Mouse (Mus musculus): ENCODE results near the gene Prdm2.

The Prdm2 gene

DNA sequence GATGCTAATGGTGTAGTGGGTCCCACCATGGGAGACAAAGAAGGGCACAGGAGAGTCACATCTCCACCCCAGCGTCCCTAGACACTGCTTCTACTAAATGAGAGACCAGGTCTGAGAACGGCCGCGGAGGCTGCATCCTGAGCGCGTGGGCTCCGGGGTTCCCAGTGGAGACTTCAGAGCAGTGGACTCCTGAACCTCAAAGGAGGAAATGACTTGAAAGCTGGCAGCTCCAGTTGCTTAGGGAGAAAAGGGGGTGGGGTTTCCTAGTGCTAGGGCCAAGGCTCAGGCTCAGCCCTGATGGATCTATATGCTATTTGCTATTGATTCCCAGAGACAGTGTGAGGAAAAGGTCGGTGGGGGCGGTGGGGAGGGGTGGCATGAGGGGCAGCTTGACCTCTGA, 104.2 kb downstream of the Prdm2 start:
- DNase-seq (ENCODE audit: low read depth in 2 of 2, low spot score in 2 of 2), result no peak

DNA sequence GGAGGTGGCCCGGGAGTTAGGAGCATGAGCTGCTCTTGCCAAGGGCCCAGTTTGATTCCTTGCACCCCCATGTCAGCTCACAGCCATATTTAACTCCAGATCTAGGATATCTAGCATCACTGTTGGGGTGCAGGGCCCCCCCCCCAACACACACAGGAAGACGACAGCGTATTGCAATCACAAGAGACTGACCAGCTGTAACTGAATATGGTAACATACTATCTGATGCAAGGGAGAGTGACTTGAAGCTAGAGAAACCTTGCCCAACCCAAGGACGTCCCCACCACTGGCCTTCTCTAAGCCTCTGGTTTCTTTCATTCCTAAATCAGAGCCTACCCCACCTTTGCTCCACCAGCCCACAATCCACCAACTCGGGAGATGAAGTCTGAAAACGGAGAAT, 105.8 kb downstream of the Prdm2 start:
- no peak for DNase-seq (ENCODE audit: low read depth in 2 of 2, low spot score in 2 of 2)

DNA sequence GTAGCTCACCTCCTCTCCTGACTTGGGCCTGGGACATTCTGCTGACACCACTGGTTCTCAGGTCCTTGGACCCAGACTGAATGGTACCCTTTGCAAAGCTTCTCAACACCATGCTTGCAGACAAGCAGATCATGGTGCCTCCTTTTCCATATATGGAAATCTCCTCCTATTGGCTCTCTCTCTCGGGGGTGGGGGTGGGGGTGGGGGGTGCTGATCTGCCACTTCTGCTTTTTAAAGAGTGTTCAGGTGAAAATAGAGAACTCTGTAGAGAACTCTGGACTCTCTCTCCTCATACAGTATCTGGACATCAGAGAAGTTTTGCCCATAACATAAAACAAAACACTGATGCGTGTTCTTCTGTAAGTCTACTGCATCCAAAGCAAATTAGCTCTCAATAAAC, 106.2 kb downstream of the Prdm2 start:
- DNase-seq (ENCODE audit: low read depth in 2 of 2, low spot score in 2 of 2), result no peak

DNA sequence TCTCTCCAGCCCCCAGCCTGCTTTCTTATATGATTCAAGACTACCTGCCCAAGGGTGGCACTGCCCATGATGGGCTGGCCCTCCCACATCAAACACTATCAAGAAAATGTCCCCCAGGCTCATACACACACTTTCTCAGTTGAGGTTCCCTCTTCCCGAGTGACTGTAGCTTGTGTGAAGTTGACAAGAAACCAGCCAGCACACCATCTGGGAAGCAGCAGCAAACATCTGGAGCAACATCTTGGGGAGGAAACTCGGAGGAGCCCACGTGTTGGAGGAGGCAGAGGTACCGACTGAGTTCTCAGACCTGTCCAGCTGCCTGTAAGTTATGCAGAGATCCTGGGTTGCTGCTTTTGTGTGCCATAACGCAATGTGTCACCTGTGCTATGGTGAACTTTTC, 108.1 kb downstream of the Prdm2 start:
- no peak for DNase-seq (ENCODE audit: low read depth in 2 of 2, low spot score in 2 of 2)

DNA sequence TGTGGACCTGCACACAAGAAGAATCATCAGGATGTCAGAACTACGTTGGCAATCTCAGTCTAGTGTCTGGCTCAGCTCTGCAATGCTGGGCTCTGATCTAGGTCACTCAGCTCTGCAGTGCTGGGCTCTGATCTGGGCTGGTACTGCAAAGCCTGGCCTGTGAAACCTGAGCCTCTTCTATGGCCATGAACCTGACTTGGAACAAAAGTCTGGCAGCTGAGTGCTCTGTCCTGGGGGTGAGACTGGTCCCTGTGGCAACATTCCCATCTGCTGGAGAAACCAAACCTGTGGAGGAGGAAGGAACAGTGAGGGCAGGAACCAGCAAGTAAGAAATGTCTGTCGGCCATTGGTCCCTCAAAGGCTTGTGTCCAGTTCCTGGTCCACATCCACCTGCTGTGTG, 109.0 kb downstream of the Prdm2 start:
- DNase-seq (ENCODE audit: low read depth in 2 of 2, low spot score in 2 of 2), result no peak

DNA sequence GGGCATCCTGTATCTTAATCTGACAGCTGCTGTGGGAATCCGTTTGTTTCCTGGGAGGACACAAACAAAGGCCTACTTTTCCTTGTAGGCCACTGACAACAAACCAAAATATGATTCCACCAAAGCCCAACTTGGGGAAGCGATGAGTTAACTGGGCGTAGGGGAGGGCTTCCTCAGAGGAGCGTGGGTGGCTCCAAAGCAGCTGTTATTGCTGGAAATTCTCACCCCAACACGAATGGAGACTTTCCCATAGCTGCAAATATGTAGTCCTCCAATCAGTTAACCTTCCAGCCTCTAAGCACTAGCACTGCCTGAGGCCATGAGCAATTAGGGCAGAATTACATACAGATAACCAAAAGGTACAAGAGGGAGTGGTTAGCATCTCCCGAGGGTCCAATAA, 112.6 kb downstream of the Prdm2 start:
- no peak for DNase-seq (ENCODE audit: low read depth in 2 of 2, low spot score in 2 of 2)

DNA sequence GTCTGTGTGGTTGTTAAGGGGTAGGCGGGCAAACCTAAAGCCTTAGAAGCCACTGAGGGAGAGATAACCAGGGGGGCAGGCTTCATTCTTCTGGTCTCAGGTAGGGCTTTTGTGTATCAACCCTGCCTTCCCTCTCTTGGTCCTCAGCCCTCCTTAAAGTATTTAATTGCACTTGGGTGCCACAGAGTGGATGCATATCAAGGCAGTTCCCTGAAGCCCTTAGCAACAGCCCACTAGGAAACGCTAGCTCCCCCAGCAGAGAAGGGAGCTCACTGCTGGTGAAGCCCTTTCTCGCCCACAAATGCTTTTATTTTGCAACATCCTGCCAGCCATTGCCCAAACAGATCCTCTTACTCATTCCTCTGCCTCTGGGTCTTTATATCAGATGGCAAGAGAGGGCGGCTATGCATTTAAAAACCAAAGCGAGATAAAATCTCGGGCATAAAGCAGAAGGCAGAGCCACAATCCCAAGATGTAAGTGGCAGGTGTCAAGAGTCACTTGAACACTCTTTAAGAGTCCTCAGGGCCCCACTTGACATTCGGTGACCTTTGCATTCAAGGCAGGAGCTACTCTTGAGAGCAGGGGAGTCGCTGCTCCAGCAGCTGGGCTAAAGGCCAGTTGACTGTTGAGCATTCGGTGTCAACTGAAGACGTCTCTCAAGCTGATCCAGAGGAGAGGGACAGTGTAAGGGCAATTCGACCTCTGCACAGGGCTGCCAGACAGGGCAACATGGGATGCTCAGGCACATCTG, 113.3 kb downstream of the Prdm2 start:
- DNase-seq (ENCODE audit: low read depth in 2 of 2, low spot score in 2 of 2), result no peak

DNA sequence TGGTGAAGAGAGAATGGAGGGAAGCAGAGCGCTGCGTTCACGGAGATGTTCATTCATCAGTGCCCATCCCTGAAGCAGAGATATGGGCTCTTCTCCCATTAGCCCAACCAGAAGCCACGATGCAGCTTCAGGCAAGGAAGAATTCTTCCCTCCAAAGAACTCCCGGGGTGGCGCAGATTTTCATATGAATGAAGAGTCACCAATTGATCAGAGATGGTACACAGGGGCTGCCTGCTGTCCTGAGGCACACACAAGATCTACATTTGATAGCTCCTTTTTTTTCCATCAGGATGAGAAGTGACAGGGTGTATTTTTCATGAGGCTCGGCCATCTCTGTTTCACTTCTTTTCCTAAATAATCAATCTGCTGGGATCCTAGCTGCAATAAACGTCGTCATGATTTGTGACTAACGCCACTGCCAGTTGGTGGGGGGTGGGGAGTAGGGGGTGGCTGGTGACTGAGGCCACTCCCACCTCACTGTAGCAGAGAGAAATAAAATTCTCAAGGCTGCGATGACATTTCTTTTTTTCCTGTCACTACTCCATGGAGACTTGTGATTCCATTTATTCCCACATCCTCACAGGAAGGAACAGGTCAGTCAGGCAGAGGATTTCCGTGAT, 120.6 kb downstream of the Prdm2 start:
- no peak for DNase-seq (ENCODE audit: low read depth in 2 of 2, low spot score in 2 of 2)

DNA sequence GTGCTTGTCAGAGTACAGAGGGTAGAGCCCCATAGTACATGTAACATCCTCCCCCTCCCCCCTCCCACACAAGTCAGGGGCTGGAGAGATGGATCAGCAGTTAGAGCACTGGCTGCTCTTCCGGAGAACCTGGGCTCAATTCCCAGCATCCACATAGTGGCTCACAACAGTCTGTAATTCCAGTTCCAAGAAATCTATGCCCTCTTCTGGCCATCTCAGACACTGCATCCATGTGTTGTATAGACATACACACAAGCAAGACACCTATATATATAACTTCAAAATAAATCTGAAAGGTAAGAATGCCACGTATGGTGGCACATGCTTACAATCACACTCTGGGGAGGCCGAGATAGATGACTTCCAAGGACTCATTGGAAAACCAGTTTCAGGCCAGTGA, 122.2 kb downstream of the Prdm2 start:
- no peak for DNase-seq (ENCODE audit: low read depth in 2 of 2, low spot score in 2 of 2)

DNA sequence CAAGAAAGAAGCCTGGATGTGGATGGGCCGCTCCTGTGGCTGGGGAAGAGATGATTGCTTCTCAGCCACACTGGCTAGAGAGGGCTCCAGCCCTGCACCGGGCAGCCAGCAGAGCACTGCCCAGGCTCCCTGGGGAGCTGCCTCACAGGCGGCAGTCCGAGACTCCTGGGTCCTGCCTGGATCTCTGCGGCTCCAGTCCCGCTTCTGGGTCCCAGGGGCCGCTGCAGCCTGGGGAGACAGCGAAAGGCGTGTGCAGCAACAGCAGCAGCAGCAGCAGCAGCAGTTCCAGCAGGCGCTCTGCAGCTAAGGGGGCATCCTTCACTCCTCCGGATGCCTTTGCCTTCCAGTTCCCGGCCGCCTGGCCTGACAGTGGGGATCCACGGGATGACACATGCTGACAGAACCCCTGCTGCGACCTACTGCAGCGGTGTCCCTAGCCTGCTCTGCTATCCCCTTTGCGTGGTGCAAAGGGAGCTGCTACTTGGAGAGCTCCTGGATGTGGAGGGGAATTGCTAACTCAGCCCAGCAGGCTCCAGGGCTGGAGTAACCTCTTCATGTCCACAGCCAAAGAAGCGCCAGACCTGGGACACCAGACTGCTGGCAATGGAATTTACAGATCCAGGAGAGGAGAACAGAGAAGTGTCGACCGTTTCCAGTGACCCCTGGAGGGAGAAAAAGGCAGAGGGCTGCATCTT, 138.6 kb downstream of the Prdm2 start:
- DNase-seq (ENCODE audit: low read depth in 2 of 2, low spot score in 2 of 2), result no peak

DNA sequence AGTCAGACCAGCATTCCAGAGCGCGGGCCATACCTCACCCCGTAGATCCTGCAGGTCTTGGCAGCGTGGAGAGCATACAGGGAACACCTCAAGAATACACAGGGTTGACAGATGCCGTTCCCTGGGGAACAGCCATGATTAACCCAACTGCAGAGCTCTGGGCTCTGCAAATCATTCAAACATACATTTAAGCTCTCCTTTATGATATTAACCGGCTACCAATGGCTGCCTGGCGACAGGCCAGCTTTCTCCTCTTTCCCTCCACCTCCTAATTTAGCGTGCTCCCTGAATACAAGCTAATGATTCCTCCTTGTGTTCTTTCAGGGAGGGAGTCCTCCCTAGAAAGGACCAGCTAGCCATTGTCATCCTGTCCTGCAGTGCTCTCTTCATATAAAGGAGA, 141.0 kb downstream of the Prdm2 start:
- DNase-seq (ENCODE audit: low read depth in 2 of 2, low spot score in 2 of 2), result no peak

DNA sequence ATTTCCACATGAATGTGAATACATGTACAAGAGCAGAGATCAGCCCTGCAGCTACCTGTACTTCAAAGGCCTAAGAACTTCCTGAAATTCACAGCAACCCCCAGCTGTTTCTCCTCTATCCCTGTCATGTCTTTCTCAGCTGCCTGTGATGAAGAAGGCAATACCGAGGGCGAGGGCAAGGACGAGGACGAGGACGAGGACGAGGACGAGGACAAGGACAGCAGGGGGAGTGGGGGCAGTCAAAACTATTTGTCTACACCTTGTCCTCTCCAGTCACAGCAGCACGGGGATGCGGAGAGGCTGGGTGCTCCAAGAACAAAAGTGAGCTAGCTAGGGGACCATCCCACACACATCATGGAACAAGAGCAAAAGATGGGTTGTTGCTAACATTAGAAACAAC, 145.8 kb downstream of the Prdm2 start:
- DNase-seq (ENCODE audit: low read depth in 2 of 2, low spot score in 2 of 2), result no peak

DNA sequence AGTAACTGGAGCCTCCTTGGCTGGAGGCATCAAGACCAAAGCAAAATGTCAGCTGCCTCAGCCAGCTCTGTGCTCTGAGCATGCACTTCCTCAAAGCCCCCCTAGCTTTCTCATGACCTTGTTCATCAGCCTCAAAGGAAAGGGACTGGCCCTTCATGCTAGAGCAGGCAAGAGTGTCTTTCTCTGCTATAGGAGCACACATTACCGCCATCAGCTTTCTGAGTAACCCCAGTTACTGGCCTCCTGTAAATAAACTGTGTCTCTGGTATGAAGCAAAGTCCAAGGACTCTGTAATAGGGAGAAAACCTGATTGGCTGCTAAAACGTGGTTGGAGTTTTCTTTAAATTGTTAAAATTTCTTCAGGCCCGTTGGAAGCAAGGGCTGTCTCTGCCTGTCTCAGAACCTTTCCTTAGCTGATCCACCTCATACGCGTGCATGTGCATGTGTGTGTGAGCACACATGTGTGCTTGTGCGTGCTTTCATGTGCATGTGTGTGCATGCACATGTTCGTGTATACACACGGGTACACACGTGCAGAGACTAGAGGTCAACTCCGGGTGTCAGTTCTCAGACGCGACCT, 153.9 kb downstream of the Prdm2 start:
- no peak for DNase-seq (ENCODE audit: low read depth in 2 of 2, low spot score in 2 of 2)

All from CD8-positive naive resting alpha-beta T cell, adult 2 months (primary cell).